Mouse (Mus musculus): ENCODE data around the gene Vmn1r95.
"Not testable (repeated sequence)": the region's sequence is repeated elsewhere in the genome, so short reads cannot be mapped to it uniquely, and the experiment has no call there.

- not testable (repeated sequence) for TF ChIP-seq CTCF (IDR thresholded peaks at IDR 0.05; ENCODE audit: low read depth, low read length); GATA1 (IDR thresholded peaks at IDR 0.05; ENCODE audit: borderline replicate concordance, low read length)
Observed at GRCm38 (mm10) chr7:20193410-20193809, at the start of gene Vmn1r95.

Measured in G1E (cell line).